Mouse (Mus musculus) bone marrow macrophage, adult 2 months (primary cell): ENCODE measurements around the gene Fgfr2.

ENCODE experiments used
- CTCF ChIP-seq: IDR thresholded peaks from 2 replicates; pipeline ENCODE4 v1.5.1; 2012; ENCODE audit warnings: low read depth, mild to moderate bottlenecking, low read length, moderate library complexity
- POLR2A ChIP-seq: IDR thresholded peaks from 2 replicates; pipeline ENCODE4 v1.6.1; 2012; ENCODE audit warnings: mild to moderate bottlenecking, low read depth, low read length, borderline replicate concordance

DNA sequence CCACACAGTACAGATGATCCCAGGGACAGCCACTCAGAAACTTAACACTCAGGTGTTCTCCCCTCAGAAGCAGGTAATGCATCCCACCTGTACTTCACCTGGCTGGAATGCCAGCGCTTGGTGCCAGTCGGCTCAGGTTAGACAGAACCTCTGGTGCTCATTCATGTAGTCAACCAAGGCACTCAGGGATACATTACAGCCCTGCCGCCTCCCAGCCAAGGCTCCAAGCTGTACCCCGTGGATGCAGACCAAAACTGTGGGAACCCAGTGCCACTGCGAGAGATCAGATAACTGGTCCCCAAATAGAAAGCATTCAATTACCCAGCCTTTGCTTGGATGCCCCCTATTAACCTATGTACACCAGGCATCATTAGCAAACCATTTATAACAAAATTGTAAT lies 846.9 kb downstream of the Fgfr2 start:
- TF ChIP-seq POLR2A = no peak
- no peak for TF ChIP-seq CTCF
